Mouse (Mus musculus): ENCODE measurements around the gene Epha3.

Gene Epha3

GRCm38 (mm10) chr16:63782101-63782500 lies 81.9 kb downstream of the Epha3 start:
- no peak for DNase-seq

- no peak for DNase-seq
These were observed 83.8 kb downstream of the Epha3 start for GRCm38 (mm10) chr16:63780151-63780550.

- DNase-seq = no peak
These were observed 86.2 kb downstream of the Epha3 start for GRCm38 (mm10) chr16:63777811-63778210.

GRCm38 (mm10) chr16:63772566-63772965 lies 91.4 kb downstream of the Epha3 start:
- no peak for DNase-seq

GRCm38 (mm10) chr16:63767589-63767988 lies 96.4 kb downstream of the Epha3 start:
- DNase-seq = no peak

GRCm38 (mm10) chr16:63761177-63761576 lies 102.8 kb downstream of the Epha3 start:
- no peak for DNase-seq

GRCm38 (mm10) chr16:63760112-63760511 lies 103.9 kb downstream of the Epha3 start:
- no peak for DNase-seq

- DNase-seq = no peak
These were observed 110.9 kb downstream of the Epha3 start for GRCm38 (mm10) chr16:63753052-63753451.

GRCm38 (mm10) chr16:63747817-63748216 lies 116.2 kb downstream of the Epha3 start:
- DNase-seq = no peak

GRCm38 (mm10) chr16:63745465-63745864 lies 118.5 kb downstream of the Epha3 start:
- DNase-seq = no peak

- DNase-seq = no peak
These were observed 120.6 kb downstream of the Epha3 start for GRCm38 (mm10) chr16:63743208-63743854.

GRCm38 (mm10) chr16:63719235-63719634 lies 144.7 kb downstream of the Epha3 start:
- no peak for DNase-seq

- DNase-seq = no peak
These were observed 146.7 kb downstream of the Epha3 start for GRCm38 (mm10) chr16:63717317-63717716.

GRCm38 (mm10) chr16:63706912-63707868 lies 156.8 kb downstream of the Epha3 start:
- DNase-seq = no peak

GRCm38 (mm10) chr16:63689371-63689770 lies 174.6 kb downstream of the Epha3 start:
- DNase-seq = no peak

GRCm38 (mm10) chr16:63684211-63684610 lies 179.8 kb downstream of the Epha3 start:
- no peak for DNase-seq

GRCm38 (mm10) chr16:63674426-63674825 lies 189.5 kb downstream of the Epha3 start:
- peak; percentile 18 for DNase-seq

GRCm38 (mm10) chr16:63673236-63673840 lies 190.6 kb downstream of the Epha3 start:
- peak; percentile 31 for DNase-seq

GRCm38 (mm10) chr16:63665897-63666464 lies 198.0 kb downstream of the Epha3 start:
- DNase-seq = no peak

- no peak for DNase-seq
These were observed 205.5 kb downstream of the Epha3 start for GRCm38 (mm10) chr16:63658302-63658974.

- no peak for DNase-seq
These were observed 206.2 kb downstream of the Epha3 start for GRCm38 (mm10) chr16:63657743-63658142.

GRCm38 (mm10) chr16:63653393-63653918 lies 210.5 kb downstream of the Epha3 start:
- no peak for DNase-seq
